Mouse (Mus musculus): ENCODE measurements at regions not wholly inside any gene's neighbourhood (a gene's known extent, or its start where the extent isn't known, plus 50 kb on each side); places are given as distances from the start of the nearest gene placed in this dataset.

- DNase-seq (ENCODE audit: low spot score in 2 of 2) = no peak
Observed at GRCm38 (mm10) chr12:59589354-59589753, 369.8 kb upstream of the Fbxo33 start.

- no peak for DNase-seq (ENCODE audit: low spot score in 2 of 2)
Observed at GRCm38 (mm10) chr12:59582587-59582986, 363.1 kb upstream of the Fbxo33 start.

GRCm38 (mm10) chr12:59579694-59580093, 360.2 kb upstream of the Fbxo33 start:
- DNase-seq (ENCODE audit: low spot score in 2 of 2) = no peak

- no peak for DNase-seq (ENCODE audit: low spot score in 2 of 2)
Observed at GRCm38 (mm10) chr12:59563960-59564359, 344.4 kb upstream of the Fbxo33 start.

GRCm38 (mm10) chr12:59539788-59540187, 320.3 kb upstream of the Fbxo33 start:
- DNase-seq (ENCODE audit: low spot score in 2 of 2) = no peak

- no peak for DNase-seq (ENCODE audit: low spot score in 2 of 2)
Observed at GRCm38 (mm10) chr12:59530521-59530920, 311.0 kb upstream of the Fbxo33 start.

- no peak for DNase-seq (ENCODE audit: low spot score in 2 of 2)
Observed at GRCm38 (mm10) chr12:59523368-59523767, 303.8 kb upstream of the Fbxo33 start.

- no peak for DNase-seq (ENCODE audit: low spot score in 2 of 2)
Observed at GRCm38 (mm10) chr12:59521946-59522345, 302.4 kb upstream of the Fbxo33 start.

- peak; percentile 49 to 50 for DNase-seq (ENCODE audit: low spot score in 2 of 2)
Observed at GRCm38 (mm10) chr12:59509857-59510256, 290.3 kb upstream of the Fbxo33 start.

GRCm38 (mm10) chr12:59509175-59509574, 289.6 kb upstream of the Fbxo33 start:
- DNase-seq (ENCODE audit: low spot score in 2 of 2) = no peak

- DNase-seq (ENCODE audit: low spot score in 2 of 2) = no peak
Observed at GRCm38 (mm10) chr12:59507431-59507830, 287.9 kb upstream of the Fbxo33 start.

GRCm38 (mm10) chr12:59497434-59497833, 277.9 kb upstream of the Fbxo33 start:
- no peak for DNase-seq (ENCODE audit: low spot score in 2 of 2)

- no peak for DNase-seq (ENCODE audit: low spot score in 2 of 2)
Observed at GRCm38 (mm10) chr12:59488019-59488418, 268.5 kb upstream of the Fbxo33 start.

- DNase-seq (ENCODE audit: low spot score in 2 of 2) = no peak
Observed at GRCm38 (mm10) chr12:59487507-59487906, 268.0 kb upstream of the Fbxo33 start.

- DNase-seq (ENCODE audit: low spot score in 2 of 2) = peak; percentile 56 to 57
Observed at GRCm38 (mm10) chr12:59460997-59461961, 241.8 kb upstream of the Fbxo33 start.

- DNase-seq (ENCODE audit: low spot score in 2 of 2) = peak in 1 of 2 experiments; percentile 23
Observed at GRCm38 (mm10) chr12:59456175-59456851, 236.8 kb upstream of the Fbxo33 start.

- no peak for DNase-seq (ENCODE audit: low spot score in 2 of 2)
Observed at GRCm38 (mm10) chr12:59415051-59415450, 195.5 kb upstream of the Fbxo33 start.

GRCm38 (mm10) chr12:59411491-59411890, 192.0 kb upstream of the Fbxo33 start:
- DNase-seq (ENCODE audit: low spot score in 2 of 2) = no peak

GRCm38 (mm10) chr12:59391103-59391502, 171.6 kb upstream of the Fbxo33 start:
- DNase-seq (ENCODE audit: low spot score in 2 of 2) = no peak

GRCm38 (mm10) chr12:59382812-59383211, 163.3 kb upstream of the Fbxo33 start:
- DNase-seq (ENCODE audit: low spot score in 2 of 2) = peak; percentile 61 to 80

- DNase-seq (ENCODE audit: low spot score in 2 of 2) = no peak
Observed at GRCm38 (mm10) chr12:59341586-59341985, 122.1 kb upstream of the Fbxo33 start.

- peak; percentile 43 to 50 for DNase-seq (ENCODE audit: low spot score in 2 of 2)
Observed at GRCm38 (mm10) chr12:59330753-59331152, 111.2 kb upstream of the Fbxo33 start.

GRCm38 (mm10) chr12:59312703-59313102, 93.2 kb upstream of the Fbxo33 start:
- DNase-seq (ENCODE audit: low spot score in 2 of 2) = no peak

Measured in right cerebral cortex, postnatal 10 days (tissue).